Mouse (Mus musculus): ENCODE data around the gene Ndn.

Ndn gene

GRCm38 (mm10) chr7:62346269-62346668 lies at the start of gene Ndn:
Gene Ndn (plus strand): TSS chr7:62346569.
- DNase-seq, result no peak

- DNase-seq, result no peak
Measured at GRCm38 (mm10) chr7:62302451-62302850, 43.9 kb upstream of the Ndn start.

GRCm38 (mm10) chr7:62306896-62307614 lies 39.3 kb upstream of the Ndn start:
- peak; percentile 19 for DNase-seq

GRCm38 (mm10) chr7:62316793-62317192 lies 29.6 kb upstream of the Ndn start:
- no peak for DNase-seq

- DNase-seq, result no peak
Measured at GRCm38 (mm10) chr7:62345411-62345810, 958 bp upstream of the Ndn start.

- DNase-seq, result peak; percentile 90
Measured at GRCm38 (mm10) chr7:62348106-62348803, 1.9 kb downstream of the Ndn start.

- no peak for DNase-seq
Measured at GRCm38 (mm10) chr7:62348804-62349190, 2.4 kb downstream of the Ndn start.

- DNase-seq, result no peak
Measured at GRCm38 (mm10) chr7:62351266-62351665, 4.9 kb downstream of the Ndn start.

- DNase-seq, result peak; percentile 15
Measured at GRCm38 (mm10) chr7:62365039-62365636, 18.8 kb downstream of the Ndn start.

GRCm38 (mm10) chr7:62366730-62367129 lies 20.4 kb downstream of the Ndn start:
- no peak for DNase-seq

- DNase-seq, result peak; percentile 71
Measured at GRCm38 (mm10) chr7:62375658-62376057, 29.3 kb downstream of the Ndn start.

GRCm38 (mm10) chr7:62376510-62377304 lies 30.3 kb downstream of the Ndn start, which contains the start of gene Magel2:
Gene Magel2 (plus strand): TSS chr7:62377010.
- peak; percentile 84 for DNase-seq

- DNase-seq, result peak; percentile 28
Measured at GRCm38 (mm10) chr7:62377313-62377712, 30.9 kb downstream of the Ndn start.

- no peak for DNase-seq
Measured at GRCm38 (mm10) chr7:62378529-62378928, 32.2 kb downstream of the Ndn start.

- peak; percentile 63 for DNase-seq
Measured at GRCm38 (mm10) chr7:62382391-62382790, 36.0 kb downstream of the Ndn start.

- no peak for DNase-seq
Measured at GRCm38 (mm10) chr7:62388291-62388690, 41.9 kb downstream of the Ndn start.

- DNase-seq, result no peak
Measured at GRCm38 (mm10) chr7:62392202-62392601, 45.8 kb downstream of the Ndn start.

Measured in embryo, embryonic 11 days (tissue).